Mouse (Mus musculus) left cerebral cortex, adult 18-20 months (tissue): ENCODE results near the gene Psmb9. TPM values are rescaled to one million over a fixed set of nuclear protein-coding genes. Genes with fewer than 3 reads are reported as not detected.
"Not testable (repeated sequence)": the region's sequence is repeated elsewhere in the genome, so short reads cannot be mapped to it uniquely, and the experiment has no call there.

Source experiments
- DNase-seq, 2 experiments: peaks; one replicate each; pipeline ENCODE4 v3.0.0; 2021 to 2022; ENCODE audit warnings: low spot score in 2 of 2, mixed read lengths in 1 of 2
- long read RNA-seq, 2 experiments: library from polyadenylated mRNA; stranded (forward); transcript quantifications; one replicate each; pipeline ENCODE4 v2.0.0; 2021
- total RNA-seq, 2 experiments: library from RNA; stranded (reverse); gene quantifications; 2 replicates each; pipeline ENCODE4 v1.2.3; 2021

The Psmb9 gene
- total RNA-seq, result 1 to 10 TPM; 2.6 to 2.8 TPM
- long read RNA-seq, experiment 1, partial matches to known transcripts, result 0 of 3 reads
- long read RNA-seq, experiment 1, other reads (novel, unspliced or antisense), result 1 of 3 reads
- long read RNA-seq, experiment 2, partial matches to known transcripts, result 0 of 1 reads
- long read RNA-seq, experiment 2, other reads (novel, unspliced or antisense), result 0 of 1 reads

DNA sequence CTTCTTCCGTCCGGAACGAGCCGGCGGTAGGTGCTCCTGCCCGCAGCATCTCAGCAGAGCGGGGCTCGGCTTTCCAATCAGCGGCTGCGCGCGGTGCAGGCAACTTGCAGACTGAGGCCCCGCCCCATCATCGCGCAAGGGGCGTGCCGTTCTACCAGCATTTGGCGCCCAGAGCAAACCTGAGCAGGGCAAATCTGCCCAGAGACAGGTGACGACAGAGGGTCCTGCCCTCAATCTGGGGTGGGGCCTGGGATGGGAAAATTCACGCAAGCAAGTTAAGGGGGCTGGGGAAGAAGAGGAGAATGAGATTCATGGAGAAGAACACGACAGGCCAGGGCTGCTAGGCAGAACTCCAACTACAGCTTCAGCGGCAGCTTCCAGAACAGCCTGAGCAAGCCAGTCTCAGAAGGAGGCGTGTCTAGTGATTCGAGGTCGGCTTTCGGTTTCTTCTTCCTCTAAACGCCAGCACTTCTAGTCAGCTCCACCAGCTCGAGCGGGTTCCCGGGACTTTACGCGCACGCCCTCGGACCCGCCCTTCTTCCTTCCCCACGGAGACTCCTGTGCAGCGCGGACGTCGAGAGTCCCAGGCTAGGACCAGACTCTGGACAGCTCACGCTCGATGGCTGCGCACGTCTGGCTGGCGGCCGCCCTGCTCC is at the start of gene Psmb9, which contains the start of gene Tap1:
TSS of gene Psmb9 (minus strand) at position 504 of the 656 bp plus-strand sequence.
TSS of gene Tap1 (plus strand) at position 293 of the 656 bp plus-strand sequence.
- peak; percentile 95 to 97 for DNase-seq

DNA sequence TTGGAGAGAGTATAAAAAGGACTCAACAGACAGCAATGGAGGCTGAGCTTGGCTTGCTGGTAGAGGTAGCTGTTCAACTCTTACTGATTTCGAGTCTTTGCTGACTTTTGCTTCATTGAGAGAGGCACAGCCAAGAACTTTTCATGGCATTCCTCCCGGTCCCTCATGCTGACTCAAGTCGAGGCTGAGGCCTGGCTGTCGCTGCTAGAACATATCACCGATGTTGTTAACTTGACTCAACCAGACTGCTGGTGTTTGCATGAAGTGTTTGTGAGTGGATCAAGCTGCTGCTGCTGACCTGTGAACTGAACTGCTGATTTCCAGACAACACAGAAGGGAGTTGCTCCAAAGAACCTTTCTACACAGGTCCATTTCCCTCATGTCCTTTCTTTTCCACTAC is 49.1 kb upstream of the Psmb9 start:
- DNase-seq, result no peak

DNA sequence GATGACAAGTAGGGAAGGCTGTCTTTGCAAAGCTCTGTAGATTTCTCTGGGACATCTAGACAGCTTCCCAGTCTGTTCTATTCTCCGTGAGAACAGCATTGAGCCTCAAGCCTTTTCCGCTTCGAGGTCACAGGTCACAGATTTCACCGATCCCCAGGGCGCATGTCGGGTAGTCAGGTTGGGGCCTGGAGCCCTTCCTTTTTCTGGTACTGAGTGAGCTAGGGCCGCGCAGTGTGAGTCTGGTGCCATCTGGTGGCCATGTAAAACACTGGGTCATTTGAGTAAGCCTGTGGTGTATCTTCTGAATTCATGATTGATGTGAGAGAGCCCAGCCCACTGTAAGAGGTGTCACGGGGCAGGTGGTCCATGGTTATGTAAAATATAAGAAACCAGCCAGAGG is 47.4 kb upstream of the Psmb9 start:
- DNase-seq, result peak; percentile 71

DNA sequence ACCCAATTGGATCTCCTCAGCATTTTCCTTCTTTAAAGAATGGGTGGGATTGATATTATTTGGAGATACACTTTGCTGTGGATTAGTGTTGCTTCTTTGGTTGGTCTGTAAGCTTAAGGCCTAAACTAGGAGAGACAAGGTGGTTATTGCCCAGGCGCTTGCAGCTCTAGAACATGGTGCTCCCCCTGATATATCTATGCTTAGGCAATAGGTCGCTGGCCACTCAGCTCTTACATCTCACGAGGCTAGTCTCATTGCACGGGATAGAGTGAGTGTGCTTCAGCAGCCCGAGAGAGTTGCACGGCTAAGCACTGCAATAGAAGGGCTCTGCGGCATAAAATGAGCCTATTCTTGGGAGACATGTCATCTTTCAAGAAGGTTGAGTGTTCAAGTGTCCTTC is 44.5 kb upstream of the Psmb9 start:
- DNase-seq, result not testable (repeated sequence)

DNA sequence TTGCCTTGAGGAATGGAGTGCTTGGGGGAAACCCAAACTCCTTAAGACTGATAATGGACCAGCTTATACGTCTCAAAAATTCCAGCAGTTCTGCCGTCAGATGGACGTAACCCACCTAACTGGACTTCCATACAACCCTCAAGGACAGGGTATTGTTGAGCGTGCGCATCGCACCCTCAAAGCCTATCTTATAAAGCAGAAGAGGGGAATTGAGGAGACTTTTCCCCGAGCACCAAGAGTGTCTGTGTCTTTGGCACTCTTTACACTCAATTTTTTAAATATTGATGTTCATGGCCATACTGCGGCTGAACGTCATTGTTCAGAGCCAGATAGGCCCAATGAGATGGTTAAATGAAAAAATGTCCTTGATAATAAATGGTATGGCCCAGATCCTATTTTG is 43.4 kb upstream of the Psmb9 start:
- DNase-seq, result not testable (repeated sequence)

DNA sequence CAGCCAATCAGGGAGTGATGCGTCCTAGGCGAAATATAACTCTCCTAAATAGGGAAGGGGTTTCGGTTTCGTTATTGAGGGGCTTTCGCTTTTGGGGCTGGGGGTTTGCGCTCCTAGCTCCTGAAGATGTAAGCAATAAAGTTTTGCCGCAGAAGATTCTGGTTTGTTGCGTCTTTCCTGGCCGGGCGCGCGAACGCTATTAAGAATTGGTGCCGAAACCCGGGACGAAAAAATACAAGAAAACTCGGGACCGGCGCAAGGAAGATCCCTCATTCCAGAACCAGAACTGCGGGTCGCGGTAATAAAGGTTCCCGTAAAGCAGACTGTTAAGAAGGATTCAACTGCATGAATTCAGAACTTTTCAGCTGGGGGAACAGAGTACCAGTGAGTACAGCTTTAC is 38.3 kb upstream of the Psmb9 start:
- not testable (repeated sequence) for DNase-seq

DNA sequence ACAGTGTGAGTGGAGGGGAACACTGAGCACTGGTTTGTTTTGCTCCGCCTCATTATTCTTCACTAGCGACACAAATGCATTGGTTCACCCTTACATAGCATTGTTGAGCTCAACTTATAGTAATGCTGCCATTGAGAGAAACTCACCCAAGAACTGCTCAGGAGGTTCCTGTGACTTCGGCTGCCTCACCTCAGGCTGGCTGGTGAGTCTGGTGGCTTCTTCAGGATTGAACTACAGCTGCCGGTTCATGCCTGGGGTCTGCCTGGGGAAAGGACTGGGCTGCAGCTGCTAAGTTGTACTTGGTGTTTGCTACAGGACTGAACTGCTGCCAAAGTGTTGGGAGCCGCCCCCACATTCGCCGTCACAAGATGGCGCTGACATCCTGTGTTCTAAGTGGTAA is 37.9 kb upstream of the Psmb9 start:
- DNase-seq, result no peak

DNA sequence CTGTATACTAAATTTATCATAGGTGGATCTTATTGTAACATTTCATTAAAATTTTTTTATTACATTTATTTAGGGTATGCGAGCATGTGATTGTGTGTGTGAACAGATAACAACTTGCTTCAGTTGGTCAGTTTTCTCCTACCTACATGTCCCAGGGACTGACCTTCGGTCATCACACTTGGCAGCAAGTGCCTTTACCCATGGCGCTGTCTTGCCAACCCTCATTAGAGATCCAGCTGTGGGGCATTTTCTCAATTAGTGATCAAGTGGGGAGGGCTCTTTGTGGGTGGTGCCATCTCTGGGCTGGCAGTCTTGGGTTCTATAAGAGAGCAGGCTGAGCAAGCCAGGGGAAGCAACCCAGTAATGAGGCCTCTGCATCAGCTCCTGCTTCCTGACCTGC is 37.3 kb upstream of the Psmb9 start:
- DNase-seq, result no peak

DNA sequence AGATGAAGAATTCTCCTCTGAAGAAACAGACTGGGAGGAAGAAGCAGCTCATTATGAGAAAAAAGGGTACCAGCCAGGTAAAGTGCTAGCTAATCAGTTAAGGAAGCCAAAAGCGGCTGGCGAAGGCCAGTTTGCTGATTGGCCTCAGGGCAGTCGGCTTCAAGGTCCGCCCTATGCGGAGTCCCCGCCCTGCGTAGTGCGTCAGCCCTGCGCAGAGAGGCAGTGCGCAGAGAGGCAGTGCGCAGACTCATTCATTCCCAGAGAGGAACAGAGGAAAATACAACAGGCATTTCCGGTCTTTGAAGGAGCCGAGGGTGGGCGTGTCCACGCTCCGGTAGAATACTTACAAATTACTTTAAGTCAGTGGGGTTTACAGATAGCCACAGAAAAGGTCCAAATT is 32.8 kb upstream of the Psmb9 start:
- not testable (repeated sequence) for DNase-seq

DNA sequence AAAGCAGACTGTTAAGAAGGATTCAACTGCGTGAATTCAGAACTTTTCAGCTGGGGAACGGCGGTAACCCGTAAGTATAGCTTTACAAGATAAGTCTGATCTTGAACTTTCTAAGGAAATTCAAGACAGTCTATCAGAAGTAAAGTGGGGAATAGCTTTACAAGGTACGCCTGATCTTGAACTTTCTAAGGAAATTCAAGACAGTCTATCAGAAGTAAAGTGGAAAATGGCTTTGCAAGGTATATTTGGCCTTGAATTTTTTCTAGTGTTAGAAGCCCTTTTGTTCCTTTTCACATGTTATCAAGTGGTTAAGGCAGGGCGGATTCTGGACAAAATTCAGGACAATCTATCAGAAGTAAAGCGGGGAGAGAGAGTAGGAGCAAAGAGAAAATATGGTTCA is 32.2 kb upstream of the Psmb9 start:
- not testable (repeated sequence) for DNase-seq

DNA sequence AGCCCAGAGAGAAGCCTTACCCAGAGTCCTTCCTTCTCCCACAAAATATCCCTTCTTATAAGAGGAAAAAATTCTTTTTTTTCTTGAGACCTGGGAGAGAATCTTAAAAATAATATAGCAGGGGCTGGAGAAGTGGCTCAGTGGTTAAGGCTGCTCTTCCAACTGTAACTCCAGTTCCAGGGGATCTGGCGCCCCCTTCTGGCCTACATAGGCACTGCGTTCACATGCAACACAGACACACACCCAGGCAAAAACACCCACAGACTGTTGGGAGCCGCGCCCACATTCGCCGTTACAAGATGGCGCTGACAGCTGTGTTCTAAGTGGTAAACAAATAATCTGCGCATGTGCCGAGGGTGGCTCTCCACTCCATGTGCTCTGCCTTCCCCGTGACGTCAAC is 31.5 kb upstream of the Psmb9 start:
- DNase-seq, result peak in 1 of 2 experiments; percentile 31

DNA sequence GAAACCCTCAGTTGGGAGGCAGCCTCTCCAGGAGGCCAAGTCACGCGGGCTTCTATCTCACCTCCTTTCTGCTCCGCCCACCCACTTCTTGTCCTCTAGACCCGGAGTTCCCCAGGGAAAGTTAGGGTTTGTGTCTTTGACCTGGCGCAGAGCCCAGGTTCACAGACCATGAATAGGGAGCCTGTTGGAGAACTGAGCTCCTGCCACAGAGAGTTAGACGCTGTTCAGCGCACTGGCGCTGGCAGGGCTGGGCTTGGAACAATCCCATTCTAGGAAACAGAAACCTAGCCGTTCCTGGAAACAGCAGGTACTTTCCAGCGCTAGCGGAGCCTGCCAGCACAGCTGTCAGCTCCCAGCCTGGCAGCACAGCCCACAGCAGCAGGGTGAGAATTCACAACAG is 31.1 kb upstream of the Psmb9 start:
- DNase-seq, result peak in 1 of 2 experiments; percentile 17

DNA sequence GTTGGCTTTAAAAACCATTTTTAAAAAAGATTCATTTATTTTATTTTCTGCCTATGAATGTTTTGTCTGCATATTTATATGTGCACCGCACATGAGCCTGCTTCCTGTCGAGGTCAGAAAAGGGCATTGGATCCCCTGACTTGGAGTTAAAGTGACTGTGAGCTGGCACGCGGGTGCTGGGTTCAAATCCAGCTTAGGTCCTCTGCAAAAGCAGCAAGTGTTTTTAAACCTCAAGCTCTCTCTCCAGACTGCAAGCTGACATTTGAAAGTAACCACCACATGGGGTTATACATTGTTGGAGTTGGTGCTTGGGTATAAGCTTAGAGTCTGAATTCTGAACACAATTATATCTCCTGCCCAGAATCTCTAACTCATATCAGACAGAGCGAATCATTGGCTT is 30.4 kb upstream of the Psmb9 start:
- no peak for DNase-seq

DNA sequence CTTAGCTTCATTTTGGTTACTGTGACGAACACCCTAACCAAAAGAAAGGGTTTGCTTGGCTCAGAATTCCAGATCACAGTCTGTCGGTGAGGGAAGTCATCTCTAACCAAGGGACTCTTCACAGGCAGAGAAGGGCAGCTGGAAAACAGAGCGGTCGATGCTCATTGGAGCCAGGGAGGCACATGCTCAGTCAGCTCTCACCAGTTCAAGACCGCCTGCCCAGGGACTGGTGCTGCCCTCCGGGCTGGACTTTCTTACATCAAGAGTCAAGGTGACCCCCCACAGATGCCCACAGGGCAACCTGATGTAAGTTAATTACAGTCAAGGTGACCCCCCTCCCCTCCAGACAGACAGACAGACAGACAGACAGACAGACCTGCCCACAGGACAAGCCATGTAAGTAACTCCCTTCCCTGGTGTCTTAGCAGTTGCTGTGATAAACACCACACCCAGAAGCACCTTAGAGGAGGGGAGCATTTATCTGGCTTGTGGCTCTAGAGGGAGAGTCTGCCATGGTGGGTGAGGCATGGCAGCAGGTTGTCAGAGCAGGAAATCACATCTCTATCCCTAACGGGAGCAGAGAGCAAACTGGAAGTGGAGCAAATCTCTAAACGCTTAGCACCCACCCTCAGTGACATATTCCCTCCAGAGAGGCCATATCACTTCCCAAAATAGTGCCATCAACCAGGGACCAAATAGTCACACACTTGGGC is 29.8 kb upstream of the Psmb9 start:
- no peak for DNase-seq

DNA sequence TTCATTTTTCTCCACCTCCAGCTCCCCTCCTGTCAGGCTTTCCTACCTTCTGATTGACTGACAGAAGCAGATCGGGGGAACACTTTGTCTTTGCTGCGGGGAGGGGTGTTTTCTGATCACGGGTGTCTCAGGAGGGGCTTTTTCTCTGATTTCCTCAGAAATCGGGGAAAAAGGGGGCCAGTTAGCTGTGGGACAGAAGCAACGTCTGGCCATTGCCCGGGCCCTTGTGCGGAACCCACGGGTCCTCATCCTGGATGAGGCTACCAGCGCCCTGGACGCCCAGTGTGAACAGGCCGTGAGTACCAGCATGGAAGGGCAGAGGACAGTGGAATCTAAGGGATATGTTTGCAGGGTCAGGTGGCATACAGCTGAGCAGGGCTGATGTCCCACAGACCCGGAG is 27.6 kb upstream of the Psmb9 start:
- no peak for DNase-seq

DNA sequence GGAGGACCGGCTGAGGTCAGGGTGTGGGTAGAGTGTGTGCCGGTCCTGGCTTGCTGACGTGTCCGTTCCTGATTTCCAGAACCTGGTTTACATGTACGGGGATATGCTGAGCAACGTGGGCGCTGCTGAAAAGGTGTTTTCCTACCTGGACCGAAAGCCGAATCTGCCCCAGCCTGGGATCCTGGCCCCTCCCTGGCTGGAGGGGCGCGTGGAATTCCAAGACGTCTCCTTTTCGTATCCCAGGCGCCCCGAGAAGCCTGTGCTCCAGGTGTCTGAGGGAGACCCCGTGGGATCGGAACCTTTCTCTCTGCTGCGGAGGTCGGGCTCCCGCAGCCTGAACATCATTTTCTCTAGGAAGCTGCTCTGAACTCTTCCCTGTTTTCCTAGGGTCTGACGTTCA is 26.4 kb upstream of the Psmb9 start:
- no peak for DNase-seq

DNA sequence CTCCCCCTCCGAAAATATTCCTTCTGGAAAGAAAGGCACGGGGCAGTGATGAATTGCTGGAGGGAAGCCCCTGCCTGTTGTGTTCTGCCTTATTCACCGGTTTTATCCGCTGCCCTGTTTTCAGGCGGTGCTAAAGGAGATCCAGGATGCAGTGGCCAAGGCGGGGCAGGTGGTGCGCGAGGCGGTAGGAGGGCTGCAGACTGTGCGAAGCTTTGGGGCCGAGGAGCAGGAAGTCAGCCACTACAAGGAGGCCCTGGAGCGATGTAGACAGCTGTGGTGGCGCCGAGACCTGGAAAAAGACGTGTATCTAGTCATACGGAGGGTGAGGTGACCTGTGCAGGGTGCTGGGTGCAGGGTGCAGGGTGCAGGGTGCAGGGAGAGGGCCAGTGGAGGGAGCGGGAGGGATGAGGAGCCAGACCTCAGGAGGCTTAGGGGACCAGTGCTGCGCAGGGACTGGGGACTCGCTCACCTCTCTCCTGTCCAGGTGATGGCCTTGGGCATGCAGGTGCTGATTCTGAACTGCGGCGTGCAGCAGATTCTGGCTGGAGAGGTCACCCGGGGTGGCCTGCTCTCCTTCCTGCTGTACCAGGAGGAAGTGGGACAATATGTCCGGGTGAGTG is 24.3 kb upstream of the Psmb9 start:
- no peak for DNase-seq

DNA sequence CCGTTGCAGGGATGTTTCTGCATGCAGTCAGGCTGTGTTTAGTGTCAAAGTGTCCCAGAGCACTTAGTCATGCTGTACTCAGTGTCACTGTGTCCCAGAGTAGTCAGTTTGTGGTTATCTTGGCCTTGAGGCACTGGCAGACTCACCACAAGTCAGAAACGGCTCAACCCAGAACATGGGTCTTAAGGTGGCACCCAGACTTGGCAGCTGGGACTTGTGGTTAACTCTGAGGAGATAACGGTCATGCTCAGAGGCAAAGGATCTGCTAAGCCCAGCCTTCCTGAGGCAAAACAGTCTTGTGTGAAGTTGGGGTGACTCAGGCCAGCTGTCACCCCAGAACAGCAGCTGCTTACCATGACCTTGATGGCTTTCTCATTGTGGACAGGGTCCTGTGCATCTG is 23.0 kb upstream of the Psmb9 start:
- DNase-seq, result no peak

DNA sequence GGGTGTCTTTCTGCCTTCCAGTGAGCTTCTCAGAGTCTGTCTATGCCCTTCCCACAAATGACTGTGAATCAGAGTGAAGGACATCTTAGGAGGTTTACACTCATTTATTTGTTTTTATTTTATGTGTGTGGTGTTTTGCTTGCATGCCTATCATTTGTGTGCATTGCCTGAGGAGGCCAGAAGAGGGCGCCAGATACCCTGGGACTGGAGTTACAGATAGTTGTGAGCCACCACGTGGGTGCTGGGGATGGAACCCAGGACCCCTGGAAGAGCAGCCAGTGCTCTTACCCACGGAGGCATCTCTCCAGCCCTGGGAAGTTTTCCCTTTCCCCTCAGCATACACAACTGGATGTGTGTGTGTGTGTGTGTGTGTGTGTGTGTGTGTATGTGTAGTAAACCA is 22.1 kb upstream of the Psmb9 start:
- DNase-seq, result no peak

DNA sequence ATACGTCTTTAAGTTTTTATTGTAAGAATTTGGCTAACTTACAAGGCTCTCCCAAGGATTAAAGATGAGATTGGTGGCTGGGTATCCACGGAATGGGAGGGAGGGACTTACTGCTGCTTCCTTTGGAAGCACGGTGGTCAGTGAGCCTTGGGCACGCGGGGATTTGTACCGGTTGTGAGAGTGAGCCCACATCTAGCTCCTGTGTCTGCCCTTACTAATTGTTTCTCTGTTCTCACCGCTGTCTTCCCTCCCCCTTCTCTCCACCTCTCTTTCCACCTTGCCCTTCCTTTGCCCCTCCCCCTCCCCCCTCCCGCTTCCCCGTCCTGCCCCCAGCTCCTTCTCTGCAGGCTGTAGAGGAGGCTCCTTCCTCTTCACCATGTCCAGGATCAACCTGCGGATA is 20.9 kb upstream of the Psmb9 start:
- DNase-seq, result no peak

DNA sequence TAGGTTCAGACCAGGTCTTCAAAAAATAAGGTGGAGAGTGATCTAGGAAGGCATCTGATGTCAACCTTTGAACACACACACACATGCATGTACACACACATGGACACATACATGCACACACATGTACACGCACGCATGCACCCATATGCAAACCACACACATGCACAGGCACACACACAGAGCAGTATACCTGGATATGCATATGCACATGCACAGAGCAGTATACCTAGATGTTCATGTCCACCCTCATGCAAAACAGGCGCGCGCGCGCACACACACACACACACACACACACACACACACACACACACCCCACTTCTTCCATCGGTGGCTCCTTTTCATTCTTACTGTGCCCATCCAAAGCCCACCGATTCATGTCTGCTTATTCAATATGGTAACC is 20.3 kb upstream of the Psmb9 start:
- peak in 1 of 2 experiments; percentile 0 for DNase-seq

DNA sequence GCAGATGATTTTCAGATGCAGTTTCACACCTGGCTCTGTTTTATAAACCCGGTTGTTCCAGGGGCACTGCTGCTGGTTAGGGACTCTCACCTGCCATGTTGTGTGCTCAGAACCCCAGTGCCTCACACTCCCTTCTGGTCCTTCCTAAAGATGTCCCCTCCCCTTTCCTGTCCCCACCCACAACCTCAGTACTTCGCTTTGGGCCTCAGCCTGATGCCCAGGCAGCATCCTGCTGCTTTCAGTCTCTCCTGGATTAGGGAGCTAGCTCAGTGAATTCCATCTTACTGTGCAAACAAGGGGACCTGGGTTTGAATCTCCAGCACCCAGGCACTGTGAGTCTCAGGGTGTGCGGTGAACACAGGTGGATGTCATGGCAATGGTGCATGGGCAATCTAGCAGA is 19.9 kb upstream of the Psmb9 start:
- peak in 1 of 2 experiments; percentile 0 for DNase-seq
